Mouse (Mus musculus) lung, postnatal 4 days (tissue): ENCODE measurements around the gene Rnf213.
"Not testable (repeated sequence)": the region's sequence is repeated elsewhere in the genome, so short reads cannot be mapped to it uniquely, and the experiment has no call there.

ENCODE experiments used
- DNase-seq, 2 experiments: peaks; one replicate each; pipeline ENCODE4 v3.0.0; 2021

Rnf213 gene

GRCm38 (mm10) chr11:119392800-119393482 lies at the start of gene Rnf213:
Gene Rnf213, plus strand, starts transcription at chr11:119393100.
- DNase-seq = peak; percentile 70 to 81

GRCm38 (mm10) chr11:119344178-119344577 lies 48.7 kb upstream of the Rnf213 start:
- DNase-seq = peak in 1 of 2 experiments; percentile 45

- DNase-seq = no peak
Measured at GRCm38 (mm10) chr11:119344865-119345264, 48.0 kb upstream of the Rnf213 start.

- no peak for DNase-seq
Measured at GRCm38 (mm10) chr11:119347125-119347524, 45.8 kb upstream of the Rnf213 start.

- no peak for DNase-seq
Measured at GRCm38 (mm10) chr11:119352113-119352512, 40.8 kb upstream of the Rnf213 start.

GRCm38 (mm10) chr11:119353946-119354345 lies 39.0 kb upstream of the Rnf213 start:
- no peak for DNase-seq

- peak; percentile 85 to 90 for DNase-seq
Measured at GRCm38 (mm10) chr11:119354798-119355442, 38.0 kb upstream of the Rnf213 start.

GRCm38 (mm10) chr11:119355443-119356385 lies 37.2 kb upstream of the Rnf213 start, which contains the start of the genes Sgsh and Slc26a11:
Gene Sgsh, minus strand, starts transcription at chr11:119355536.
Gene Slc26a11, plus strand, starts transcription at chr11:119355557.
- peak; percentile 93 for DNase-seq

GRCm38 (mm10) chr11:119359089-119359488 lies 33.8 kb upstream of the Rnf213 start:
- DNase-seq = no peak

- DNase-seq = no peak
Measured at GRCm38 (mm10) chr11:119362769-119363533, 29.9 kb upstream of the Rnf213 start.

GRCm38 (mm10) chr11:119363534-119364145 lies 29.3 kb upstream of the Rnf213 start:
- DNase-seq = peak; percentile 73 to 80

- DNase-seq = no peak
Measured at GRCm38 (mm10) chr11:119375425-119375824, 17.5 kb upstream of the Rnf213 start.

- DNase-seq = no peak
Measured at GRCm38 (mm10) chr11:119377326-119377725, 15.6 kb upstream of the Rnf213 start.

- DNase-seq = no peak
Measured at GRCm38 (mm10) chr11:119378551-119378950, 14.3 kb upstream of the Rnf213 start.

GRCm38 (mm10) chr11:119381631-119382337 lies 11.1 kb upstream of the Rnf213 start:
- DNase-seq = no peak

- DNase-seq = no peak
Measured at GRCm38 (mm10) chr11:119382338-119382850, 10.5 kb upstream of the Rnf213 start.

GRCm38 (mm10) chr11:119384904-119385303 lies 8.0 kb upstream of the Rnf213 start:
- no peak for DNase-seq

- DNase-seq = no peak
Measured at GRCm38 (mm10) chr11:119386306-119386705, 6.6 kb upstream of the Rnf213 start.

GRCm38 (mm10) chr11:119387273-119387672 lies 5.6 kb upstream of the Rnf213 start:
- not testable (repeated sequence) for DNase-seq

- peak; percentile 85 to 91 for DNase-seq
Measured at GRCm38 (mm10) chr11:119389851-119390270, 3.0 kb upstream of the Rnf213 start.
